Mouse (Mus musculus) yolk sac, embryonic 10.5 days (tissue): ENCODE measurements around the gene Atp2b2.
"Not testable (repeated sequence)": the region's sequence is repeated elsewhere in the genome, so short reads cannot be mapped to it uniquely, and the experiment has no call there.

Source experiments
- DNase-seq: peaks from one replicate; pipeline ENCODE4 v3.0.0-alpha.2; 2017; ENCODE audit warnings: low spot score

Gene Atp2b2

GRCm38 (mm10) chr6:113714276-113714675 lies 328.1 kb downstream of the Atp2b2 start:
- DNase-seq, result no peak

- not testable (repeated sequence) for DNase-seq
Measured at GRCm38 (mm10) chr6:113713389-113713788, 329.0 kb downstream of the Atp2b2 start.

GRCm38 (mm10) chr6:113712718-113713117 lies 329.7 kb downstream of the Atp2b2 start:
- DNase-seq, result no peak

- no peak for DNase-seq
Measured at GRCm38 (mm10) chr6:113697222-113698205, 344.9 kb downstream of the Atp2b2 start.

GRCm38 (mm10) chr6:113696582-113697221 lies 345.7 kb downstream of the Atp2b2 start, which contains the start of gene Tatdn2:
TSS of gene Tatdn2 (plus strand) at chr6:113697050.
- DNase-seq, result peak; percentile 96

- DNase-seq, result peak; percentile 40
Measured at GRCm38 (mm10) chr6:113695766-113696355, 346.6 kb downstream of the Atp2b2 start.

- DNase-seq, result no peak
Measured at GRCm38 (mm10) chr6:113695203-113695602, 347.2 kb downstream of the Atp2b2 start.
